Mouse (Mus musculus): Measurements from ENCODE around the gene Sox15. TPM values are rescaled to one million over a fixed set of nuclear protein-coding genes. Genes with fewer than 3 reads are reported as not detected.
A peak's percentile ranks its signal among the peaks of the same experiment; 100 is the strongest.

Gene Sox15
- polyA plus RNA-seq, 2 experiments: not detected

DNA sequence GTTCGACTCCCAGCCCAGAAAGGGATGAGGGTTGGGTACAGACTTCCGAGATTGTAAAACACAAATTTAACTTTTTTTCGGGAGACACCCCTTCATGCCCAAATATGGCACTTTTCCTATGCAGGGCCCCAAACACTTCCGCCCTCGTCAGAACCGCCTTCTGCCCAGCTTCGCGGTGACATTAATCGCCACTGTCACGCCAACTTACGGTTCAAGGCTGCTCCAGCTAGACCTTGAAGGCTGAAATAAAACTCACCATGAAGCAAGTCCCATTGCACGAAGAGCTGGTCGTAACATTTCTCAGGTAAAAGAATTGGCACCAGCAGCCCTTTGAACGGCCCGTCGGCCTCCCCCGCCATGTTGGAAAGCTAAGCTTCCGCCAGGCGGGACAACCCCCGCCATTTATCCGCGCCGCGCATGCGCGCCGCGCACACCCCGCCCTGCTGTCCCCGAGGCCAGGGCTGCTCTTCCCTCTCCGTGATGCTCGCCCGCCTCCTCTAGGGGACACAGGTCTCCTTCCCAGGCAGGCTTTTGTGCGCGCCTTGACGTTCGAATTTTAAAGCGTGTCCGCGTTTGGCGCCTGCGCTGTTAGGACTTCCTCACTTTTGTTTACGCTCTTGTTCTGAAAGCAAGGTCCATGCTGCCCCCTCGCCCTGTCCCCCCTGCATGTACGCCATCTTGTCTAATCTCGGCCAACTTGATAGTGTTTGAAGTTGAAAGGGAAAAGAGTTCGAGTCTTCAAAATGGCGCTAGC, 7.3 kb downstream of the Sox15 start, which contains the start of gene Mpdu1:
Gene Mpdu1, minus strand, starts transcription at position 430 of the 754 bp plus-strand sequence.
- under 1% methylated on average over 48 of the region's 48 CpGs for WGBS (ENCODE audit: insufficient replicate concordance)
- peaks cover 19% of the 10 kb centered on the region in 2 experiments for H3K4me1 ChIP-seq (replicated peaks; ENCODE audit: control insufficient read depth in 2 of 2, insufficient read depth in 2 of 2, low read length in 1 of 2)
- ATAC-seq (ENCODE audit: insufficient read depth): peak; percentile 93

DNA sequence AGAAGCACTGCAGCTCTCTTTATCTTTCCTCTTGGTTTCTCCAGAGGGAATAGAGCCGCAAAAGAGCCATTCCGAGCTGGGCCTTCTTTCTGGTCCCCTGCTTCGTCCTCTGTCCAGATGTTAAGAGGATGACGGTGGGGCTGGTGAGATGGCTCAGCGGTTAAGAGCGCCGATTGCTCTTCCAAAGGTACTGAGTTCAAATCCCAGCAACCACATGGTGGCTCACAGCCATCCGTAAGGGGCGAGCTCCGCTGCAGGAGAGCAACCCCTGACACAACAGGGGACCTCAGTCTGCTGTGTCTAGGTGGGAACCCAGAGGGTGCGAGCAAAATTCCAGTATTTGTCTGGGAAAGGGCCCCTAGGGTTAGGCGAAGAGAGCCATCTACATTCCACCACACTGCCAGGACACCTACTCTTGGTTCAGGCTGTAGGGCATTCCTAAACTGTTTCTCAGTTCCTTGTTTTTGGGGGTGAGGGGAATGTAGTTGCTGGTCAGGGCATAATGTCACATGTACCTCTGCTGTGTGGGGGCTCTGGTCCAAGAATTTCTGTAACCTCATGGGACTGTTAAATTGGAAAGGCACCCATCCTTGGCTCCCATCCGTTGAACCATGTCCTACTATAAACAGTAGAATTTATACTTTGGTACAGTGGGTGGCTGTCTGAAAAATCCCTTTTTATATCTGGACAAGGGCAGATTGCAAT, 8.0 kb downstream of the Sox15 start:
- Histone ChIP-seq H3K9me3 (ENCODE audit: control insufficient read depth, low read length) (no peaks in the 10 kb centered on the region), H3K27me3 (ENCODE audit: control insufficient read depth, insufficient read depth, low read length) (no peaks in the 10 kb centered on the region), H3K4me1 (replicated peaks; ENCODE audit: control insufficient read depth in 2 of 2, insufficient read depth in 2 of 2, low read length in 1 of 2) (peaks cover 19% of the 10 kb centered on the region in 2 experiments), H3K4me3 (ENCODE audit: insufficient read depth in 1 of 2, low read depth in 2 of 2, low read length in 2 of 2) (peak overlapping the region; percentile 64 to 76), H3K36me3 (replicated peaks; ENCODE audit: control insufficient read depth, insufficient read depth, low read depth) (peaks cover 47% of the 10 kb centered on the region), H3K9ac (replicated peaks) (peak overlapping the region; percentile 60), H3K27ac (peak overlapping the region; percentile 81), H3K4me2 (ENCODE audit: low read depth) (peak overlapping the region; percentile 74)
- 58% methylated on average over 13 of the region's 13 CpGs for WGBS (ENCODE audit: insufficient replicate concordance)
- TF ChIP-seq CTCF (IDR thresholded peaks at IDR 0.05; ENCODE audit: low read depth): no peak
- no peak for TF ChIP-seq EP300 (IDR thresholded peaks at IDR 0.05; ENCODE audit: low read depth)
- DNase-seq (ENCODE audit: low read depth in 3 of 3, low spot score in 3 of 3) (no peak), ATAC-seq (ENCODE audit: insufficient read depth) (no peak)

More for the DNA sequence above, 7.3 kb downstream of the Sox15 start, which contains the start of gene Mpdu1:
- peak within 1 kb of the TSS; percentile 81 for H3K27ac ChIP-seq
- peak; percentile 90 to 92 (median 91) for DNase-seq (ENCODE audit: low read depth in 3 of 3, low spot score in 3 of 3)
- H3K9ac ChIP-seq (replicated peaks): peak within 1 kb of the TSS; percentile 60
- peak within 1 kb of the TSS; percentile 74 for H3K4me2 ChIP-seq (ENCODE audit: low read depth)
- H3K9me3 ChIP-seq (ENCODE audit: control insufficient read depth, low read length): no peaks in the 10 kb centered on the region
- peaks cover 42% of the 10 kb centered on the region for H3K36me3 ChIP-seq (replicated peaks; ENCODE audit: control insufficient read depth, insufficient read depth, low read depth)
- peak within 1 kb of the TSS; percentile 64 to 98 for H3K4me3 ChIP-seq (ENCODE audit: insufficient read depth in 1 of 2, low read depth in 2 of 2, low read length in 2 of 2)
- peak; percentile 75 for TF ChIP-seq CTCF (IDR thresholded peaks at IDR 0.05; ENCODE audit: low read depth)
- peak; percentile 33 for TF ChIP-seq EP300 (IDR thresholded peaks at IDR 0.05; ENCODE audit: low read depth)
- no peaks in the 10 kb centered on the region for H3K27me3 ChIP-seq (ENCODE audit: control insufficient read depth, insufficient read depth, low read length)

DNA sequence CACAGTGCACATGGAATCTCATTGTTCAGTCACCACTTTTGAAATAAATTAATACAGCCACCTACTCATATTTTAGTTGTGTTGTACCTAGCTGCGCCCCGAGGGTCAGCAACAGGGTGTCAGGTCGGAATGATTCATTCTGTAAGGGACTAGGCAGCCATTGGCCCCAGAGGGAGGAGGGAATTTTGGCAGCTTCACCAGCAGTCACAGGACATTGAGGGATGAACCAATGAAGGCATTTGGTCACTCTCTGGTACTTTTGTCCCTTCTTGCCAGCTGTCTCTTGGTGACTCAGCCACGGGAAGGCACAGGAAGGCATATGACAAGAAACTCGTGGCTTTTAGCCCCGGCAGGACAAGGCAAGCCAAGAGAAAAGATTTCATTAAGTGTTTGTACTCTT, 8.7 kb downstream of the Sox15 start:
- no peak overlapping the region for H3K4me3 ChIP-seq (ENCODE audit: insufficient read depth in 1 of 2, low read depth in 2 of 2, low read length in 2 of 2)
- no peaks in the 10 kb centered on the region for H3K9me3 ChIP-seq (ENCODE audit: control insufficient read depth, low read length)
- DNase-seq (ENCODE audit: low read depth in 3 of 3, low spot score in 3 of 3) (no peak), ATAC-seq (ENCODE audit: insufficient read depth) (no peak)
- no peak overlapping the region for H3K9ac ChIP-seq (replicated peaks)
- H3K36me3 ChIP-seq (replicated peaks; ENCODE audit: control insufficient read depth, insufficient read depth, low read depth): peaks cover 47% of the 10 kb centered on the region
- no peaks in the 10 kb centered on the region for H3K27me3 ChIP-seq (ENCODE audit: control insufficient read depth, insufficient read depth, low read length)
- WGBS (ENCODE audit: insufficient replicate concordance): 73% methylated on average over 6 of the region's 6 CpGs
- H3K4me1 ChIP-seq (replicated peaks; ENCODE audit: control insufficient read depth in 2 of 2, insufficient read depth in 2 of 2, low read length in 1 of 2): peaks cover 19% of the 10 kb centered on the region in 2 experiments
- no peak overlapping the region; the same call in 1 of the 2 replicates for H3K27ac ChIP-seq
- H3K4me2 ChIP-seq (ENCODE audit: low read depth): peak overlapping the region; percentile 74
- TF ChIP-seq CTCF (IDR thresholded peaks at IDR 0.05; ENCODE audit: low read depth) (no peak), EP300 (IDR thresholded peaks at IDR 0.05; ENCODE audit: low read depth) (no peak)

DNA sequence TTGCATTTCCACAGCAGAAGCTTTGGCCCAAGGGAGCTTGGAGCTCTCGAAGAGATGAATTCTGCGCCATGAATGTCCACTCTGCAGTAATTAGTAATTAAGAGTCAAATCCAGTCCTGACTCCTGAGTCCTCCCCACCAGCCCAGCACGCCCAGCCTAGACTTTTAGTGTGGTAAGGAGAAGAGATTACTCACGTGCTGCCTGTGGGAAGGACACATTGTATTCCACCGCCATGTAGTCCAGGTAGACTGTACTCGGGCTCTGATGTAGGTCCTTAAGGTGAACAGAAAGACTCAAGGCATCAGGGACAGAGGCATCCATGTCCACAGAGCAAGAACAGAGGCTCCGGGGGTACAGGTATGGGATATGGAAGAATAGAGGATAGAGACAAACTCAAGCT, 9.7 kb downstream of the Sox15 start:
- WGBS (ENCODE audit: insufficient replicate concordance): 81% methylated on average over 7 of the region's 7 CpGs
- ATAC-seq (ENCODE audit: insufficient read depth) (no peak), DNase-seq (ENCODE audit: low read depth in 3 of 3, low spot score in 3 of 3) (no peak)
- H3K9me3 ChIP-seq (ENCODE audit: control insufficient read depth, low read length): no peaks in the 10 kb centered on the region
- TF ChIP-seq EP300 (IDR thresholded peaks at IDR 0.05; ENCODE audit: low read depth) (no peak), CTCF (IDR thresholded peaks at IDR 0.05; ENCODE audit: low read depth) (no peak)
- H3K9ac ChIP-seq (replicated peaks): no peak overlapping the region
- H3K36me3 ChIP-seq (replicated peaks; ENCODE audit: control insufficient read depth, insufficient read depth, low read depth): peaks cover 54% of the 10 kb centered on the region
- H3K4me2 ChIP-seq (ENCODE audit: low read depth): no peak overlapping the region
- H3K27me3 ChIP-seq (ENCODE audit: control insufficient read depth, insufficient read depth, low read length): no peaks in the 10 kb centered on the region
- H3K4me3 ChIP-seq (ENCODE audit: insufficient read depth in 1 of 2, low read depth in 2 of 2, low read length in 2 of 2): no peak overlapping the region
- peaks cover 21 to 24% of the 10 kb centered on the region in 2 experiments for H3K4me1 ChIP-seq (replicated peaks; ENCODE audit: control insufficient read depth in 2 of 2, insufficient read depth in 2 of 2, low read length in 1 of 2)
- no peak overlapping the region for H3K27ac ChIP-seq

DNA sequence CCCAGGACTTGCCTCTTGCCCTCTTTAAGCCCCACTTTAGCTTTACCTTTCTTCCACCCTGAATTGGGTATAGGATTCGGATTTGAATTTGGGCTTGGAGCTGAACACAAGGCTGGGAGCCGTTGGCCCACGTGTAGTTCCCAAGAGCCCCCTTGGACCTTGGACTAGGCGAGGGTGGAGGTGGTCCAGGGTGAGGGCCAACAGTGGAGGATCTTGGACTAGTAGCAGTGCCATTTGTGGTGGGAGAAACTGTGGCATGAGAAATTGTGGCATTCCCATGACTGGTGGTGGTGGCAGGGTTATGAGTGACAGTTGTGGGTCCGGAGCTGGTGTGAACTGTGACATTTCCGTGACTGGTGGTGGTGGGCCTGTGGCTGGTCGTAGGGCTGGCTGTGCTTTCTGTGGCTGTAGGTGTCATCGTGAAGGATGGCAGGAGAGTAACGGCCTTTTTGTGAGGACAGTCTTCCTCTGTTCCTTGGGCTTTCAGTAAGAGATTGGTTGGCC, 10.4 kb downstream of the Sox15 start:
- H3K4me1 ChIP-seq (replicated peaks; ENCODE audit: control insufficient read depth in 2 of 2, insufficient read depth in 2 of 2, low read length in 1 of 2): peaks cover 21 to 28% of the 10 kb centered on the region in 2 experiments
- H3K9me3 ChIP-seq (ENCODE audit: control insufficient read depth, low read length): no peaks in the 10 kb centered on the region
- H3K27ac ChIP-seq: no peak overlapping the region
- WGBS (ENCODE audit: insufficient replicate concordance): 65% methylated on average over 9 of the region's 9 CpGs
- DNase-seq (ENCODE audit: low read depth in 3 of 3, low spot score in 3 of 3): no peak
- no peak for ATAC-seq (ENCODE audit: insufficient read depth)
- TF ChIP-seq EP300 (IDR thresholded peaks at IDR 0.05; ENCODE audit: low read depth): no peak
- no peak for TF ChIP-seq CTCF (IDR thresholded peaks at IDR 0.05; ENCODE audit: low read depth)
- no peaks in the 10 kb centered on the region for H3K27me3 ChIP-seq (ENCODE audit: control insufficient read depth, insufficient read depth, low read length)
- no peak overlapping the region for H3K4me3 ChIP-seq (ENCODE audit: insufficient read depth in 1 of 2, low read depth in 2 of 2, low read length in 2 of 2)
- no peak overlapping the region for H3K4me2 ChIP-seq (ENCODE audit: low read depth)
- peaks cover 61% of the 10 kb centered on the region for H3K36me3 ChIP-seq (replicated peaks; ENCODE audit: control insufficient read depth, insufficient read depth, low read depth)
- no peak overlapping the region; the same call in 1 of the 2 replicates for H3K9ac ChIP-seq (replicated peaks)
